Mouse (Mus musculus): ENCODE data around the gene Gm3453.
A peak's percentile ranks its signal among the peaks of the same experiment; 100 is the strongest.
"Not testable (repeated sequence)": the region's sequence is repeated elsewhere in the genome, so short reads cannot be mapped to it uniquely, and the experiment has no call there.

The Gm3453 gene

GRCm38 (mm10) chr14:5979037-5979436 is at the start of gene Gm3453:
Gene Gm3453 (minus strand): TSS chr14:5979137.
- DNase-seq (ENCODE audit: low spot score), result not testable (repeated sequence)

- DNase-seq (ENCODE audit: low spot score), result peak; percentile 16
These were observed 8.2 kb upstream of the Gm3453 start for GRCm38 (mm10) chr14:5987136-5987535.

- DNase-seq (ENCODE audit: low spot score), result not testable (repeated sequence)
These were observed 16.5 kb downstream of the Gm3453 start for GRCm38 (mm10) chr14:5962441-5962840.

GRCm38 (mm10) chr14:5961635-5962034 is 17.3 kb downstream of the Gm3453 start, which contains the start of gene Gm3248:
Gene Gm3248 (minus strand): TSS chr14:5961745.
- not testable (repeated sequence) for DNase-seq (ENCODE audit: low spot score)

GRCm38 (mm10) chr14:5961102-5961501 is 17.8 kb downstream of the Gm3453 start:
- not testable (repeated sequence) for DNase-seq (ENCODE audit: low spot score)

GRCm38 (mm10) chr14:5960479-5960878 is 18.5 kb downstream of the Gm3453 start:
- not testable (repeated sequence) for DNase-seq (ENCODE audit: low spot score)

GRCm38 (mm10) chr14:5923276-5923675 is 55.7 kb downstream of the Gm3453 start:
- DNase-seq (ENCODE audit: low spot score), result not testable (repeated sequence)

Measured in urinary bladder, postnatal 10 days (tissue).